Mouse (Mus musculus): ENCODE results near the gene Mast3.

GRCm38 (mm10) chr8:70742981-70743655 lies 61.7 kb downstream of the Mast3 start:
- TF ChIP-seq CTCF (IDR thresholded peaks at IDR 0.05; ENCODE audit: insufficient read depth, low read length) (no peak), POLR2A (IDR thresholded peaks at IDR 0.05; ENCODE audit: borderline replicate concordance, extremely low read depth, low read depth, low read length) (no peak)
